Comparison of ENCODE assay signal across 8 mouse cellular contexts in genomic region chr13:71001278-71001677, GRCm38 (mm10).
A peak's percentile ranks its signal among the peaks of the same experiment; 100 is the strongest.
DNase-seq lines count a peak whose midpoint lies in the region; ATAC-seq and TF ChIP-seq lines count a peak whose summit lies in the region.

No protein-coding gene starts in this region.

- H3K27ac ChIP-seq in heart, embryonic 11.5 days (ENCODE audit: low read depth, low read length), result no peak overlapping the region
- no peak overlapping the region for H3K27ac ChIP-seq in cortical plate, adult 2 months (ENCODE audit: insufficient read depth, low read length)
- no peak overlapping the region for H3K27ac ChIP-seq in kidney, embryonic 16.5 days (ENCODE audit: low read length)
- H3K27ac ChIP-seq in limb, embryonic 13.5 days, result no peak overlapping the region
- no peak overlapping the region for H3K27ac ChIP-seq in neural tube, embryonic 14.5 days (ENCODE audit: low read depth, low read length)

- no peak overlapping the region for H3K4me3 ChIP-seq in heart, embryonic 11.5 days (ENCODE audit: low read depth, low read length)
- no peak overlapping the region for H3K4me3 ChIP-seq in cortical plate, adult 2 months (ENCODE audit: insufficient read depth, low read length)
- H3K4me3 ChIP-seq in kidney, embryonic 16.5 days (ENCODE audit: low read length), result no peak overlapping the region
- H3K4me3 ChIP-seq in limb, embryonic 13.5 days, result no peak overlapping the region
- no peak overlapping the region for H3K4me3 ChIP-seq in neural tube, embryonic 14.5 days (ENCODE audit: low read depth, low read length)

- no peak overlapping the region for H3K9ac ChIP-seq in heart, embryonic 11.5 days (ENCODE audit: low read depth, low read length)
- no peak overlapping the region for H3K9ac ChIP-seq in kidney, embryonic 16.5 days (replicated peaks; ENCODE audit: low read length)
- H3K9ac ChIP-seq in limb, embryonic 13.5 days, result no peak overlapping the region
- H3K9ac ChIP-seq in neural tube, embryonic 14.5 days (replicated peaks; ENCODE audit: low read depth, low read length), result no peak overlapping the region

- 4% methylated on average over 2 of the region's 2 CpGs for WGBS in heart, embryonic 11.5 days (ENCODE audit: insufficient replicate concordance)
- WGBS in kidney, embryonic 16.5 days, result 0% methylated on average over 2 of the region's 2 CpGs
- WGBS in limb, embryonic 13.5 days, result 7% methylated on average over 2 of the region's 2 CpGs
- WGBS in neural tube, embryonic 14.5 days, result 8% methylated on average over 2 of the region's 2 CpGs

- TF ChIP-seq POLR2A in cortical plate, adult 2 months (IDR thresholded peaks at IDR 0.05; ENCODE audit: extremely low read depth, insufficient read depth, low read length), result no peak

- H3K36me3 ChIP-seq in heart, embryonic 11.5 days (ENCODE audit: control insufficient read depth, insufficient read depth, low read length), result no peaks in the 10 kb centered on the region
- H3K36me3 ChIP-seq in kidney, embryonic 16.5 days (ENCODE audit: insufficient read depth, low read length), result no peaks in the 10 kb centered on the region
- no peaks in the 10 kb centered on the region for H3K36me3 ChIP-seq in limb, embryonic 13.5 days
- H3K36me3 ChIP-seq in neural tube, embryonic 14.5 days (ENCODE audit: control insufficient read depth, insufficient read depth, low read length), result no peaks in the 10 kb centered on the region

- no peaks in the 10 kb centered on the region for H3K27me3 ChIP-seq in heart, embryonic 11.5 days (ENCODE audit: control insufficient read depth, insufficient read depth, low read length)
- no peaks in the 10 kb centered on the region for H3K27me3 ChIP-seq in kidney, embryonic 16.5 days (ENCODE audit: insufficient read depth, low read length)
- peaks cover 10% of the 10 kb centered on the region; the same call in 1 of the 2 replicates for H3K27me3 ChIP-seq in limb, embryonic 13.5 days
- no peaks in the 10 kb centered on the region for H3K27me3 ChIP-seq in neural tube, embryonic 14.5 days (ENCODE audit: control insufficient read depth, insufficient read depth, low read length)

- intact Hi-C loops in gastrocnemius, postnatal 36 days (cut with DNase I), result loop anchor here (2.0 to 10.0 kb wide), 2 partner anchors 156 to 358 kb away; partner anchors contain the start of gene Adamts16

- H3K9me3 ChIP-seq in heart, embryonic 11.5 days (replicated peaks; ENCODE audit: control insufficient read depth, low read length), result no peaks in the 10 kb centered on the region
- no peaks in the 10 kb centered on the region for H3K9me3 ChIP-seq in kidney, embryonic 16.5 days (ENCODE audit: low read length)
- no peaks in the 10 kb centered on the region for H3K9me3 ChIP-seq in limb, embryonic 13.5 days
- H3K9me3 ChIP-seq in neural tube, embryonic 14.5 days (ENCODE audit: control insufficient read depth, low read length), result no peaks in the 10 kb centered on the region

- ATAC-seq in heart, embryonic 11.5 days (replicated peaks; ENCODE audit: insufficient number of reproducible peaks, low FRiP score, low TSS enrichment), result no peak
- peak; percentile 61 for ATAC-seq in kidney, embryonic 16.5 days (ENCODE audit: low FRiP score, low TSS enrichment)
- ATAC-seq in limb, embryonic 13.5 days (ENCODE audit: low FRiP score, low read depth), result peak; percentile 54; the same call in 1 of the 2 replicates
- peak; percentile 78 for ATAC-seq in neural tube, embryonic 14.5 days (ENCODE audit: low read depth)

- H3K4me1 ChIP-seq in heart, embryonic 11.5 days (ENCODE audit: control insufficient read depth, insufficient read depth, low read length), result no peaks in the 10 kb centered on the region
- H3K4me1 ChIP-seq in cortical plate, adult 2 months (ENCODE audit: control insufficient read depth, insufficient read depth, low read length), result no peaks in the 10 kb centered on the region
- H3K4me1 ChIP-seq in kidney, embryonic 16.5 days (ENCODE audit: insufficient read depth, low read length), result no peaks in the 10 kb centered on the region
- no peaks in the 10 kb centered on the region for H3K4me1 ChIP-seq in limb, embryonic 13.5 days
- no peaks in the 10 kb centered on the region for H3K4me1 ChIP-seq in neural tube, embryonic 14.5 days (ENCODE audit: control insufficient read depth, insufficient read depth, low read length)

- DNase-seq in heart, adult 18-20 months, result peak; percentile 16 to 69
- peak; percentile 33 to 39 for DNase-seq in gastrocnemius, postnatal 36 days
- peak; percentile 26 for DNase-seq in urinary bladder, postnatal 10 days (ENCODE audit: low spot score)

- no peak overlapping the region for H3K4me2 ChIP-seq in heart, embryonic 11.5 days
- H3K4me2 ChIP-seq in kidney, embryonic 16.5 days (replicated peaks; ENCODE audit: low read depth, low read length), result no peak overlapping the region
- no peak overlapping the region for H3K4me2 ChIP-seq in limb, embryonic 13.5 days (replicated peaks)
- H3K4me2 ChIP-seq in neural tube, embryonic 14.5 days (ENCODE audit: low read depth, low read length), result no peak overlapping the region

- TF ChIP-seq CTCF in cortical plate, adult 2 months (IDR thresholded peaks at IDR 0.05; ENCODE audit: extremely low read depth, insufficient read depth, low read length), result peak; percentile 80
